Mouse (Mus musculus) thymus, postnatal 36 days (tissue): ENCODE results near the gene Ankrd28.
"Not testable (repeated sequence)": the region's sequence is repeated elsewhere in the genome, so short reads cannot be mapped to it uniquely, and the experiment has no call there.

ENCODE experiments used
- DNase-seq, 2 experiments: peaks; one replicate each; pipeline ENCODE4 v3.0.0; 2022; ENCODE audit warnings: mixed read lengths in 2 of 2

The Ankrd28 gene

GRCm38 (mm10) chr14:31830571-31831369 is at the start of gene Ankrd28:
Gene Ankrd28 (minus strand): TSS chr14:31830651.
- DNase-seq, result peak; percentile 97 to 98

DNA sequence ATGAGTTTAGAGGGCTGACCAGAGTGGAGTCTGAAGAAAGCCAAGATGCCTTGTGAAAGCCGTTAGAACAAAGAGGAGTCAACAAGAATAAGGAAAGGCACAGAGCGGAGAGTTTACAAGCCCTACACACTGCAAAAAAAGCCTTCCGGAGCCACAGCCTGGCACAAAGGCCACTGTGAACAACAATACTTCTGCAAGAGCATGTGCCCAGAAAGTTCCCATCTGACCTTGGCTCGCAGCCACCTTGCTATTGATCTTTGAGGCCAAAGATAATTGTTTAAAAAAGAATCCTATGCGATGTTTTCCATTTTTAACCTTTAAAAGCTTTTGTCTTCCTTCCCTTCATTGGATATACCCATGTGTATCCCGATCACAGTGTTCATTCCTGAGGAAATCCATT is 49.0 kb upstream of the Ankrd28 start:
- DNase-seq, result no peak

DNA sequence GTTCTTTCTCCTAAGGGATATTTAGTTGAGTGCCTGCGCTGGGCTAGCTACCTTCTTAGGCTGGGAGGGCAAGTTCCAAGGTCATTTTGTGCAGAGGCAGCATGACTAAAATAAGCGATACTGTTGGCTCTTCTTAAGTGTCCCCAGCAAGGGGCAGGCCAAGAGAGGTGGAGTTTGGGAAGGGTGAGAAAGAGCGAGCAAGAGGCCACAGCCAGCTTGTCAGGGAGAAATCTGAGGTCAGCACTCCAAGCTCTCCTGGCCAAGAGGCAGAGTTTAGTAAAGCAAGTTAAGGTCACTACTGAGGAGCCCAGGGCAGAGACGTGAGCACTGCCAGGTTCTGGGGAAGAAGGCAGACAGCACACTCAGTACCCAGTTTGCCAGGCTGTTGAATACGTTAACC is 41.7 kb upstream of the Ankrd28 start:
- DNase-seq, result no peak

- no peak for DNase-seq
These were observed 40.0 kb upstream of the Ankrd28 start for GRCm38 (mm10) chr14:31870436-31870835.

DNA sequence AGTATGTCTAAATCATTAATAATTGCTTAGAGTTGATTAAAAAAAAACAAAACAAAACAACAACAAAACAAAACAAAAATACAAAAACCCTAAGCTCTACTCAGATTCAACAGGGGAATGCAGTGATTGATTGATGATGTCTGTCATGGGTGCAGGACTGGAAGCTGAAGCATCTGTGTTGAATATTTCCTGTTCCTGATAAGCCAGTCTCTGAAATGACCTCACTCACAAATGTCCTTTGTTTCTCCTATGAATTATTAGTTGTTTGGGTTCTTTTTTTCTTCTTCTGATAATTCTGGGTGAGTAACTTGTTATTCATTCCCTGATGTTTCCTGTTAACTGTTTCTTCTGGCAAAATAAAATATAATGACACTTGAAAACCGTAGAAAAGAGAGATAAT is 38.1 kb upstream of the Ankrd28 start:
- DNase-seq, result no peak

DNA sequence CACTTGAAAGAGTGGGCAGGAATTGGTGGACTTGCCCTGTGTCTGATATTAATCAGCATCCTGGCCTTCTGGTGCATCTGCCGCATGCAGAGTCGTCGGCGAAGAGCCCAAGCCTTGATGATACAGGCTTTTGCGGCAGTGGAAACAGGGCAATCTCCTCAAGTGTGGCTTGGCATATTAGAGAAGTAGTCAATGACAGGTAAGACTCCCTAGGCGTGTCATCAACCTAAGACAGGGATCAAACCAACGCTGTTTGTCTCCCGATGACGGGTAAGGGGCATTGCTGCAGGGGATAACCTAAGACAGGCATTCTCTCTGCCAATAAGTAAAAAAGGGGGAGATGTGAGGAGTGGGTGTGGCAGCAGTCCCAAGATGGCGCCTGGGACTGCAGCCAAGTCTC is 35.9 kb upstream of the Ankrd28 start:
- DNase-seq, result not testable (repeated sequence)

DNA sequence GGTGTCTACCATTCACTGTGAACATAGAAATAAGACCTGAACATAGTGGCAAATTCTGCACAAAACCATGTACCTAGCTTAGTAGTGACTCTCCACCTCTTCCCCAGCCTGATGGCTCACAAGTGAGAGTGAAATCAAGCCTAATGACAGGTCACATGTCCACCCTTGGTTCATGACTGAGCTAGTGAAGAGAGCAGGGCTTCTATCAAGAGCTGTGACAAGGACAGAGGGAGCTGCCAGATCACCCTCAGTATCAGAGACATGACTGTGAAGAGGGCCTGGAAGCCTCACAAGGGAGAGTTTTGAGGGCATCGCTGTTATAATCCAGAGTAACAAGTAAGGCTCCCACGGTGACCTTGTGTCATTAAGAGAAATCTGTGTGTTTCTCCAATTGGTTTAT is 28.2 kb upstream of the Ankrd28 start:
- DNase-seq, result no peak

- no peak for DNase-seq
These were observed 26.9 kb upstream of the Ankrd28 start for GRCm38 (mm10) chr14:31857096-31857975.

DNA sequence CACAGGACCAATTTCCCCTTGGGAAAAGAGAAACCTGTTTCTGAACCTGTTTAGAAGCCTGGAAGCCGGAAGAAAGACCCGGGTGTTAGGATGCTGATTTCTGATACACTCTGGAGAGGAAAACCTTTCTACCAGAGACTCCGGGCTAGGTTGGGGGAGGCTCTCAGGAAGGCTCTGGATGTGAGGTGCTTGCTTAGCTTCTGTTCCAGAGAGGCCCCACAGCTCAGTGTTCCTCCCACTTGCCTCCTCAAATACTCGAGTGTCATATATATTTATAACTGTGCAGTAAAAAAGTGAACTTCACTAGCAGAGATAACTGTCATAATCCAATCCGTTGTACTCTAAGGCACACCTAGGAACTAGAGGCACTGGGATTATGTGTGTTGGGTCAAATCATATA is 25.6 kb upstream of the Ankrd28 start:
- no peak for DNase-seq

- no peak for DNase-seq
These were observed 24.2 kb upstream of the Ankrd28 start for GRCm38 (mm10) chr14:31854667-31855066.

- no peak for DNase-seq
These were observed 13.1 kb upstream of the Ankrd28 start for GRCm38 (mm10) chr14:31843571-31843970.

GRCm38 (mm10) chr14:31832022-31832421 is 1.6 kb upstream of the Ankrd28 start:
- DNase-seq, result no peak

DNA sequence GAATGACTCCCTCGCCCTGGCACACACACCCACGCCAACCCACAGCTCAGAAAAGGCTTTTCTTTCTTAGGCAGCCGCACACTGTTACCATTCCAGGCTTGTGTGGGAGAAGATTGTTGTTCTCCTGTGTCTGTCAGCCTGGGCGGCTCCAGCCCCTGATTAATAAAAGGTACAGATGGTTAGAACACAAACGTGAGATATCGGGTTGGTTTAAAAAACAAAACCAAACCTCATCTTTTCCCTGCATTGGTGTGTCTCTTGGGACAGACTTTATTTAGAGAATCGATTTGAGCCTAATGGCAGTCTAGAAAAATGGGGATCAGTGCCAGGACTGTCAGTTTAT is 890 bp upstream of the Ankrd28 start:
- DNase-seq, result peak in 1 of 2 experiments; percentile 9

DNA sequence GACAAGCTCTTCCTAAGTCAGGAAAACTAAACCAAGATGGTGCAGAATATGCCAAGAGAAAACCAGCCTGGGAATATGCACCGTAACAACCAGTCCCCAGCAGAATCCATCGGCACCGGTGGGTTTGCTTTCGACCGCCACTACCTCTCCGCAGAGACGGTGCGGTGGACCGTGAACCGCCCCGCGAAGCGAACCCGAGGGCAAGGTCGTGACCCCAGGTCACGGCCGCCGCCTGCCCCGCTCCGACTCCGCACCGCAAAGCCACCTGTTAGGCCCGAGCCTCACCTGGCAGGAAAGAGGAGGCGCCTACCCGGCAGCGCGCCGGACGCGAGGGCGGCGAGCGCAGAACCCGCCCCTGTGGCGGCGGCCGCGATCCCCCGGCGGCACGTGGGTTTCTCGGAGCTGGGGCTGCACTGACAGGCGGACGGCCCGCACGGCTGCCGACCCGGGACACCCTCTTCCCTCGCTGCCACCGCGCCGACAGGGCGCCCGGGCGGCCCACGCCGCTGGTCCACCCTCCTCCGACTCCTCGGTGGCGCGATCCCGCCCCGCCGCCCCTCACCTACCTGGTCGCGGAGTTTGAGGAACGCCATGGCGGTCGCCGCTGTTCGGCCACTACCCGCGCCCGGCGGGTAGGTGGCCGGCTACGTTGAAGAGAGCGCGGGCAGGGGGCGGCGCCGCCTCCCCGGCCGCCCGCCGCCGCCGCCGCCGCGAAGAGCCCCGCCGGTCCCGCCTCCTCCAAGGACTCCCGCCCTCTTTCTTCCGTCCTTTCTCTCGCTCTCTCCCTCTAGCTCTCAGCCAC is 489 bp downstream of the Ankrd28 start:
- DNase-seq, result peak; percentile 70 to 83

DNA sequence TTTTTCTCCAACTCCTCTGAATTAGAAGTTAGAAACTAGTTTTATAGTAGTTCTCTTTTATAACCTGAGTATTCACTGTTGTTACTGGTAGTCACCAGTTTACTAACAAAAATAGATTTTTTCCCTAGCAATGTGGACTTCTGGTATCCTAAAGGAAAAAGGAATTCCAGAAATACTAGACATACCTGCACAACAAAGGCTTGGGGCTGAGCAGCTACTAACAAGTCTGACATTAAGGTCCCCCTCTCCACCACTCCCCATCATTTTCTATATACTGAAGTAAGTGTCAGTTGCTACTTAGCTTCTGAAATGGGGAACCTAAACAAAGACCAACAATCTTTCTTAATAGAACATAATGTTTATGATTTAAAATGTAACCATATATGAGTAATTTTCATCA is 3.2 kb downstream of the Ankrd28 start:
- no peak for DNase-seq

DNA sequence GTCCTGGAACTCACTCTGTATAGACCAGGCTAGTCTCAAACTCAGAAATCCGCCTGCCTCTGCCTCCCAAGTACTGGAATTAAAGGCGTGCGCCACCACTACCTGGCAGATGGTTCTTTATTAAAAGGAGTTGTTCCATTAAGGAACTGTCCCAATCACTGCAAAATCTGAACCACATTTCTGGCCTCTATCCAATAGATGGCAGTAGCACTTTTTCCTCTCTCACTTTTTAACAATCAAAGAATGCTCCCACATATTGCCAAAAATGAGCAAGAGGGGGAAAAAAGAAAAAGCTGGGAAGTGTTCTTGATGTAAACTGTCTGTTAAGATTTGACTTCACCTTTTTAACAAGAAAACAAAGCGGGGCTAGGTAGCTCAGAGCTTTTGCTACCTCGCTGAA is 20.5 kb downstream of the Ankrd28 start:
- no peak for DNase-seq

DNA sequence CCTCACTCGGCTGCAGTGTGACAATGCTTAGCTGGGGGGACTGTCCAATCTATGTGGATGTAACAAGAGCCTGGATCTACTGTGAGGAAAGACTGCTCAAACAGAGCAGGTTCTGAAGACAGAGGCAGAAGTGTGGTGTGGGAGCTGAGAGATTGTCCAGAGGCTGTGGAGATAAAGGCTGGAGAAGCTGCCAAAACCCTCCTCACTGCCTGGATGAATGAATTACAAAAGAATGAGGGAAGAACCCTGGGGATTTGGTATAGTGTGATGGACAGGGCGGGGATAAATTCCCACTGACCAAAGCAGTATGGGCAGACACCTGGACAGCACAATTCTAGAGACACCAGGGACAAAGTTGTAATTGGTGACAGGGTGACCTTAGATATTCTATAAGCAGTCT is 26.7 kb downstream of the Ankrd28 start:
- no peak for DNase-seq

DNA sequence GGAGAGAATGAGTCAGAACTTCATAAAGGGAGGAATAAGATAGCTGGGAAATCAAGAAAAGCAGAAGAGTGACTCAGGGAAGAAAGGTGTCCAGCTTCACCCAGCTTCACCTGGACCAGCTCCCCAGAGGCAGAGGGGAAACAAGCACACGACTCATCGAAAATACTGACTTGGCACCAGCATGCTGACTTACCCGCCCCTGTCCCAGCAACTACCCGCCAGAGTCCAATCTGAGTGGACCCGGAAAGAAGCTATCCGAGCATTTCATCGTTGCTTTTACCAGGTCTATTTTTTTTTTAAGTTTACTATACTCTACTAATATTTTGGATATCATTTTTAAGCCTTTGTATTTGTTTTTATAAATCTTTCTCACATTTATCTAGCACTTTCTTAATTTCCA is 29.5 kb downstream of the Ankrd28 start:
- DNase-seq, result no peak

GRCm38 (mm10) chr14:31800446-31800845 is 30.0 kb downstream of the Ankrd28 start:
- DNase-seq, result no peak

DNA sequence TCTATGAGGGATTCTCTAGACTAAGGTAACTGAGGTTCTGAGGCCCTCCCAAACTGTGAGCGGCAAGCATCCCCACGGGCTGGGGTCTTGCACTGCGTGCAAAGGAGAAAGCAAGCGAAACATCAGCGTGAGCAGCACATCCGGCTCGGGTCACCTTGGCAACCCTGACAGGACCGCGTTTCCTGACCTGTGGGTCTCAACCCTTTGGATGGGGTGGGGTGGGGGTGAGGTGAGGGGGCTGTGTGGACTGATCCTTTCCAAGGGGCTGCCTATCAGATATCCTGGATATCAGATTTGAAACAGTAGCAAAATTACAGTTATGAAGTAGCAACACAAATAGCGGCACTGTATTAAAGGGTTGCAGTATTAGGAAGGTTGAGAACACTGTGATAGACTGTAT is 31.5 kb downstream of the Ankrd28 start:
- no peak for DNase-seq

- no peak for DNase-seq
These were observed 34.9 kb downstream of the Ankrd28 start for GRCm38 (mm10) chr14:31795535-31795934.

- no peak for DNase-seq
These were observed 35.7 kb downstream of the Ankrd28 start for GRCm38 (mm10) chr14:31794776-31795126.
